Mouse (Mus musculus): ENCODE results near the gene Wdr17. TPM values are rescaled to one million over a fixed set of nuclear protein-coding genes. Genes with fewer than 3 reads are reported as not detected.

The Wdr17 gene
- polyA plus RNA-seq (2015; fragmentation: Nextera tagmentation; extraction: Ambion mirVana) = 0.05 and 0.46 TPM in 2 replicates

DNA sequence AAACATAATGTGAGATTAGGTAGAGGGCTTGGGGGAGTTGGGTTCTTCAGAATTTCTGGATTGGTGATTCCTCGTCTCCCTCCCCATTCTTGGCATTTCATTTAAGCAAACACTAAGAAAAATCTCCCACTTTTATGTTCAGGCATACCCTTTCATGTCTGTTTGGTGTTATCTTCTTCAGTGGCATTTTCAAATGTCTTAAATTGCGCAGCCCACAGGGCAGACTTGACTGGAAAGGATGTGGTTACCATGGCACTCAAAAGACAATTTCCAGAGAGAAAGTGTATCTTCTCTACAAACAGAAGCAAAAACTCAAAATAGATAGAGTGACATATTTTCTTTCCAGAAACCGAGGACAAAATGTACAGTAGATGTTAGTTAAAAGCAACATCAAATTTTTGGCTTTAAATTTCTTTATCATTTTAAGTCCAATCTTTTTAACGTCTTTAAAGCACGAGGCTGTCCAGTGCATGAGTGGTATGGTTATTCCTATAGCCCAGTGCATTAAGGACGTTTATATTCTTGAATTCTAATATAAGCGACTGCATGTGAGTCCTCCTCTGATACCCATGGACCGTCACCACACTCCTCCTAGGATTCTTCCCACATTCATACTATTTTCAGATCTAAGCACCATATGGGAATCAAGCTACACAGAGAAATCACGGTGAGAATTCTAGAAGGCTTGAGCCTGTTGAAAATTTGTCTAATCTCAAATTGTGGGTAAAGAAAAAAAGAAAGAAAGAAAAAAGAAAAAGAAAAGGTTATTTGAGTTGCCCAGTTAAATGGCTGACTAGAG lies at the start of gene Wdr17:
Wdr17 (minus strand) TSS at position 198 of the 799 bp plus-strand sequence.
- H3K36me3 ChIP-seq = no peaks in the 10 kb centered on the region
- H3K9me3 ChIP-seq = no peaks in the 10 kb centered on the region
- H3K27me3 ChIP-seq (replicated peaks) = no peaks in the 10 kb centered on the region
- WGBS = 71% methylated on average over 9 of the region's 9 CpGs
- no peak within 1 kb of the TSS for H3K4me3 ChIP-seq
- peak within 1 kb of the TSS; percentile 30; the same call in 1 of the 2 replicates for H3K27ac ChIP-seq (replicated peaks)
- ATAC-seq (ENCODE audit: extremely low read depth, insufficient number of reproducible peaks, low FRiP score, low TSS enrichment) = no peak
- H3K4me2 ChIP-seq = no peak within 1 kb of the TSS
- H3K4me1 ChIP-seq = 0 out of 2 replicates have a peak, but pooled peaks cover 4% of the 10 kb centered on the region
- H3K9ac ChIP-seq = no peak within 1 kb of the TSS

DNA sequence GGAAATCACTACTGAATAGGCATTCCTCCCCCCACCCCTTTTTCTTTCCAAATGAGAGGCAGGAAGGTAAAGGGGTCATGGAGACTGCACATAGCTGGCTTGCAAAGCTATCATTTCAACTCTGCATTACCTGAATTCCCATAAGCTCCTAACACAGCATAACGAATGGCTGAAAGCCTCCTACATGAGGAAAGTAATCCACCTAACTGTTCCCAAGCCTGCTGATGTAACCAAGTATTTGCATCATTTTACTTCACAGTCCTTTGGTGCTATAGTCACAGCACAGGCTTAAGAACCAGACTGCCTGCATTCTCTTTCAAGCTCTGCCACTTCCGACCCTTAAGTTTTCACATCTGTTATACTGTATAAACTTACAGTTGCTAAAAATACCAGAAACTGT lies 45.3 kb upstream of the Wdr17 start:
- Histone ChIP-seq H3K36me3 (no peaks in the 10 kb centered on the region), H3K4me2 (no peak overlapping the region), H3K27me3 (replicated peaks) (no peaks in the 10 kb centered on the region), H3K4me3 (no peak overlapping the region), H3K9me3 (no peaks in the 10 kb centered on the region), H3K9ac (no peak overlapping the region), H3K27ac (replicated peaks) (no peak overlapping the region), H3K4me1 (no peaks in the 10 kb centered on the region)
- WGBS = 55% methylated on average over 2 of the region's 2 CpGs
- no peak for ATAC-seq (ENCODE audit: extremely low read depth, insufficient number of reproducible peaks, low FRiP score, low TSS enrichment)

DNA sequence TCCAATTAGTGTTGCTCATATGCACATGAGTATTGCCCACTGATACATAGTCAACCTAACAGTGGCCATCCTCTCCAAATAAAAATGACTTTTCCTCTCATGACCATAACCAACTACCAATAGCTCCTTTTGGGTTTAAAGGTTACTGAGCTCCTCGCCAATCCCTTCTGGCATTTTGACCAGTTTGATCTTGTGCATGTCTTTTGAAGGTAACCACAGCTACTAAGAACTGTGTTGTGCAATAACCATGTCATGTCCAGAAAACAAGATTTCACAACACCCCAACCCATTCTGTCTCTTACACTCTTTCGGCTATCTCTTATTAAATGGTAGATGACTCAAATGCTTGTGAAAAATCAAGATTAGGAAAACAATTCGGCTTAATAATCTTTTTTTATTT lies 38.0 kb upstream of the Wdr17 start:
- H3K4me3 ChIP-seq = no peak overlapping the region
- H3K4me2 ChIP-seq = no peak overlapping the region
- WGBS = 74% methylated on average over 3 of the region's 3 CpGs

DNA sequence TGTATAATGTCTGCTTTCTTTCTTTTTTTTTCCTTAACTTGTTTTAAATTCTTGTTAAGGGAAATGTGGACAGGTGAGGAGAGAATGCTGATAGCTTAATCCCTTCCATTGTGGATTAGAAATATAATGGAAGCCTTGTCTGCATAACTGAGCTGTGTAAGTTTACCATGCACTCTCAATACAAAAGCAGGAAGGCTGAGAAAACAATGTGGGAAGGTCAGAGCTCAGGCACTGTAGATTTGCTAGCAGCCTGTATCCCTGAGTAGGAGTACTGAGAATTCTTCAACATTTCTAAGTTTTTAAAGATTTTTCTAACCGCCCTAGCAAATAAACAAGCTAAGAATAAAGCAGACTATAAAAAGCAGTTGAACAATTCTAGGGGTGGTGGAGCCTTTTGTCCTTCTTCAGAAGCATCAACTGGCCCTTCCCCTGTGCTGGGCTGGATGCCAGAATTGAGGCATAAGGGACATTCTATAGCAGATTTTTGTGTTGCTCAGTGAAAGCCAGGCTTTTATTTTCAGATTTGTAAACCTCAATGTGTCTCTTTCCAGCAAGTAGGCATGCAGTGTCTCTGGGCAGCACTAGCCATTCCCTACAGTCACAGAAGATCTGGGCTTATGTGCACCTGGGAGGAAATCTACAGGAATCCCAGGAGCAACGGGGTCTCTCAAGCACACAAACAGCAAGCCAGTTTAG lies 35.3 kb upstream of the Wdr17 start:
- no peak for ATAC-seq (ENCODE audit: extremely low read depth, insufficient number of reproducible peaks, low FRiP score, low TSS enrichment)
- no peaks in the 10 kb centered on the region for H3K27me3 ChIP-seq (replicated peaks)
- H3K9ac ChIP-seq = no peak overlapping the region
- H3K4me1 ChIP-seq = peaks cover 5% of the 10 kb centered on the region; the same call in 1 of the 2 replicates
- H3K9me3 ChIP-seq = no peaks in the 10 kb centered on the region
- no peaks in the 10 kb centered on the region for H3K36me3 ChIP-seq
- 45% methylated on average over 2 of the region's 2 CpGs for WGBS
- no peak overlapping the region for H3K4me3 ChIP-seq
- no peak overlapping the region for H3K27ac ChIP-seq (replicated peaks)
- no peak overlapping the region for H3K4me2 ChIP-seq

More for the DNA sequence above, 38.0 kb upstream of the Wdr17 start:
- no peak overlapping the region for H3K9ac ChIP-seq
- no peak overlapping the region for H3K27ac ChIP-seq (replicated peaks)
- peaks cover 5% of the 10 kb centered on the region; the same call in 1 of the 2 replicates for H3K4me1 ChIP-seq
- no peaks in the 10 kb centered on the region for H3K36me3 ChIP-seq
- no peak for ATAC-seq (ENCODE audit: extremely low read depth, insufficient number of reproducible peaks, low FRiP score, low TSS enrichment)
- no peaks in the 10 kb centered on the region for H3K9me3 ChIP-seq
- H3K27me3 ChIP-seq (replicated peaks) = no peaks in the 10 kb centered on the region

DNA sequence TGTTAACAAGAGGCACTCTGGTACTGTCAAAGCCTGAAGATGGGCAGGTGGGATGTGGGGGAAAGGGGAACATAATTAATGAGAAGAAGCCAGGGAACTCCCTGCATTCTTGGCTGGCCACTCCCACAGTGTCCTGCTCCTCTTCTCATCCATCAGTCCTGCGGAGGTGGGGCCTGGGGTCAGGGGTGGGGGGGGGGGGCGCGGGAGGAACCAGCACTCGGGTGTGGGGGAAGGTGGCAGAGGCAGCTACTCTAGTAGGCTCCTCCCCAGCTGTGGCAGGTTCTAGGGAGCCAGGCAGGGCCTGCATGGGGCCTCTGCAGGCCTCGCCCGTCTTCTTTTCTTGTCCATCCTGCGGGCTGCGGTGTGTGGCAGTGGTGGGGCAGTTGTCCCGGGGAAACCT lies 30.7 kb upstream of the Wdr17 start:
- WGBS = 56% methylated on average over 9 of the region's 9 CpGs
- Histone ChIP-seq H3K36me3 (no peaks in the 10 kb centered on the region), H3K9ac (no peak overlapping the region), H3K4me3 (no peak overlapping the region), H3K4me1 (peaks cover 5% of the 10 kb centered on the region; the same call in 1 of the 2 replicates), H3K27ac (replicated peaks) (no peak overlapping the region), H3K27me3 (replicated peaks) (no peaks in the 10 kb centered on the region), H3K9me3 (no peaks in the 10 kb centered on the region), H3K4me2 (no peak overlapping the region)
- no peak for ATAC-seq (ENCODE audit: extremely low read depth, insufficient number of reproducible peaks, low FRiP score, low TSS enrichment)

DNA sequence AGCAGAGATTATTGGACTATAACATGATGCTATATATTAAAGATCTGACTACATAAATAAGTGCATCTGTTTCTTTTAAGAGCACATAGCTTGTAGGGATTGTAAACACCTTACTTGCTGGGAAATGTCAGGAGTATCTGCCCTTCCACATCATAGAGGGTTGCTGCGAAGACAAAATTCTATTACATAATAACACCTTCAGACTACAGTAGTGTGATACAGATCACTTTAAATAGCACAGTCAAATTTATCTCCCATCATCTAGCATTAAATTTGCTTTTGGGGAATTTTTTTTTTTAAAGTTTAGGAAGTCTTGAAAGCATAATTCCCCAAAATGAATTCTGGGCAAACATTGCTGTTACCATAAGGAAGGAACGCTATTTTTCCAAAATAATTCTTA lies 25.9 kb upstream of the Wdr17 start:
- no peak overlapping the region for H3K4me2 ChIP-seq
- H3K4me1 ChIP-seq = no peaks in the 10 kb centered on the region
- H3K9ac ChIP-seq = no peak overlapping the region
- no peak overlapping the region for H3K4me3 ChIP-seq
- no peak for ATAC-seq (ENCODE audit: extremely low read depth, insufficient number of reproducible peaks, low FRiP score, low TSS enrichment)
- H3K27me3 ChIP-seq (replicated peaks) = no peaks in the 10 kb centered on the region
- no peak overlapping the region for H3K27ac ChIP-seq (replicated peaks)
- H3K9me3 ChIP-seq = no peaks in the 10 kb centered on the region
- H3K36me3 ChIP-seq = no peaks in the 10 kb centered on the region
- WGBS = 89% methylated on average over 2 of the region's 2 CpGs

DNA sequence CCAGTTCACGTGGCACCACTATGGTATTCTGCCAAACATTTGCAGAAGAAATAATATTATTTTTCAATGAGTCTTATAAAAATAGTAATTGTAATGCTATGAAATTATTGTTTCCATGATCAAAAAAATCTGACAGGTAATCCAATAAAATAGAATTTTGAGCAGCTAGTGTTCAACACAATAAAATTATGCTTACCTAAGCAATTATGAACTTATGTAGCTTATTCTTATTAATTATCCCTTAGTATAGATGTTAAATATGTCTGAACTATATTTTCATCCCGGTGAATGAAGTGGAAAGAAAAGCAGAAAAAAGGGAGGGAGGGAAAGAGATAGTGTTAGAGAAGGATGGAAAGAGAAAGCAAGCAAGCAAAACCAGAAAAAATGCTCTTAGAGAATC lies 12.5 kb upstream of the Wdr17 start:
- H3K4me1 ChIP-seq = no peaks in the 10 kb centered on the region
- no peak overlapping the region for H3K4me3 ChIP-seq
- H3K9ac ChIP-seq = no peak overlapping the region
- H3K27ac ChIP-seq (replicated peaks) = no peak overlapping the region
- H3K27me3 ChIP-seq (replicated peaks) = no peaks in the 10 kb centered on the region
- 81% methylated on average over 2 of the region's 2 CpGs for WGBS
- H3K4me2 ChIP-seq = no peak overlapping the region
- H3K36me3 ChIP-seq = no peaks in the 10 kb centered on the region
- no peaks in the 10 kb centered on the region for H3K9me3 ChIP-seq
- ATAC-seq (ENCODE audit: extremely low read depth, insufficient number of reproducible peaks, low FRiP score, low TSS enrichment) = no peak

DNA sequence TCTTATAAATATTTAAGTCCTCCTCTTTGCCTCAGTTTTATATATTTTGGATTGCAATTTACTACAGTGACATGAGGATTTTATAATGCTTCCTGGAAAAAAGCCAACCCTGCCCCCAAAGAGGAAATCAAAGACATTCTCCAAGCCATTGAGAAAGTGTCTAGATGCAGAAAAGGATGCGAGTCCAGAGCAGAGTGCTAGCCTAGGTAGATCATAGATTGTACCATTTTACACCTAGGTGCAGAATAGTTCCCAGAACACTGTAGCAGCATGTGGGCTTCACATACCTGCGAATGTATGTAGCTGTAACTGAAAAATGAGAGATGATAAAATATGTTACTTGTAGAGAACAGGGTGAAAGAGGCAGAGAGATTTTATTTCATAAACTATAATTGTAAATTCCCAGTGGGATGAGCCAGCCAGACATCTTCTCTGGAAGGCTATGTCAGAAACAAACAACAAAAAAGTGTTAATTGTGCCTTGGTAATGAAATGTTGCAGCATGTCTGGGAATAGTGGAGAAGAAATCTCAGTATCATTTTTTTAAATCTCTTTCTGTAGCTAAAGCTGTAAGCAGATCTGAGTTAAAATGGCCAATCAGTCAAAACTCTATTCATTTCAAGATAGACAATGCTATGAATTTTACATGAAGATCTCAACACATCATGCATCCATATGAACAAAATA lies 7.8 kb upstream of the Wdr17 start:
- no peak overlapping the region for H3K9ac ChIP-seq
- no peaks in the 10 kb centered on the region for H3K36me3 ChIP-seq
- no peak overlapping the region for H3K4me2 ChIP-seq
- H3K9me3 ChIP-seq = no peaks in the 10 kb centered on the region
- no peak overlapping the region for H3K4me3 ChIP-seq
- H3K4me1 ChIP-seq = no peaks in the 10 kb centered on the region
- 64% methylated on average over 2 of the region's 2 CpGs for WGBS
- H3K27me3 ChIP-seq (replicated peaks) = no peaks in the 10 kb centered on the region
- no peak overlapping the region for H3K27ac ChIP-seq (replicated peaks)
- no peak for ATAC-seq (ENCODE audit: extremely low read depth, insufficient number of reproducible peaks, low FRiP score, low TSS enrichment)

DNA sequence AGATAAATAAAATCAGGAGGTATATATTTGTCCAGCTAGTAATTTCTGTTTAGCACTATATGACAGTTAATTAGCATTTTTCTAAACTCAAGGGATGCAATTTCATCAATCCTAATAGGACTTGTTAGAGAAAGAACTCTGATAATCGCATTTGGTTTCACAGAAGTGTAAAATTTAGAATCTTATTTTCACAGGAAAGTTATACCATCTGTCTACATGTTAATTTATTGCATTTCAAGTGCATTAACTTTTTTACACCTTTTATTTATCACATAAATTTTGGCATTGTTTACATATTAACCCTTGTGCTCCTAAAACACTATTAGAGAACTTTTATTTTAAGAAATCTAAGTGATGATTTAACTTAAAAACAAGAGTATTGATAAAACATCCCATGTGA lies 7.2 kb upstream of the Wdr17 start:
- no peak overlapping the region for H3K9ac ChIP-seq
- H3K9me3 ChIP-seq = no peaks in the 10 kb centered on the region
- WGBS = 62% methylated on average over 1 of the region's 1 CpGs
- no peak overlapping the region for H3K27ac ChIP-seq (replicated peaks)
- no peak for ATAC-seq (ENCODE audit: extremely low read depth, insufficient number of reproducible peaks, low FRiP score, low TSS enrichment)
- H3K36me3 ChIP-seq = no peaks in the 10 kb centered on the region
- no peak overlapping the region for H3K4me2 ChIP-seq
- no peaks in the 10 kb centered on the region for H3K27me3 ChIP-seq (replicated peaks)
- no peaks in the 10 kb centered on the region for H3K4me1 ChIP-seq
- no peak overlapping the region for H3K4me3 ChIP-seq

DNA sequence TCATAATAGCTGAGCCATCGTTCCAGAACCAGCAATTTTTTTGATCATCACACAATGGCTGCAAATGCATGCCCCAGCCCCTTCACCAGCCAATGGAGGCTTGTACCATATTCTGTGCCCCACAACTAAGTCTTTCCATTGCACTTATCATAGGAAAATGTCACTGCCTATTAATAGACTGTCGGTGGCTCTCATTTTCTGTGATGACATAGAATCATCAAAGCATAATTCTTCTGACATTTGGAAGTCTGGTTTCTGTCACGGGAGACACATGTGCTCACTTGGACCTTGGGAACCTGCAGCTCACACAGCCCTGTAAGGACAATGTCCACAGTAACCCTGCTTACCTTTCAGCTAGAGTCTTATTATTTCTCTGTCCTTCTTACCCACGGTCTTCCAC lies 424 bp downstream of the Wdr17 start:
- Histone ChIP-seq H3K9ac (no peak overlapping the region), H3K4me3 (no peak overlapping the region), H3K9me3 (no peaks in the 10 kb centered on the region), H3K4me2 (no peak overlapping the region), H3K36me3 (no peaks in the 10 kb centered on the region), H3K27me3 (replicated peaks) (no peaks in the 10 kb centered on the region), H3K4me1 (0 out of 2 replicates have a peak, but pooled peaks cover 4% of the 10 kb centered on the region), H3K27ac (replicated peaks) (peak overlapping the region; percentile 30; the same call in 1 of the 2 replicates)
- ATAC-seq (ENCODE audit: extremely low read depth, insufficient number of reproducible peaks, low FRiP score, low TSS enrichment) = no peak
- WGBS = 48% methylated on average over 4 of the region's 4 CpGs

DNA sequence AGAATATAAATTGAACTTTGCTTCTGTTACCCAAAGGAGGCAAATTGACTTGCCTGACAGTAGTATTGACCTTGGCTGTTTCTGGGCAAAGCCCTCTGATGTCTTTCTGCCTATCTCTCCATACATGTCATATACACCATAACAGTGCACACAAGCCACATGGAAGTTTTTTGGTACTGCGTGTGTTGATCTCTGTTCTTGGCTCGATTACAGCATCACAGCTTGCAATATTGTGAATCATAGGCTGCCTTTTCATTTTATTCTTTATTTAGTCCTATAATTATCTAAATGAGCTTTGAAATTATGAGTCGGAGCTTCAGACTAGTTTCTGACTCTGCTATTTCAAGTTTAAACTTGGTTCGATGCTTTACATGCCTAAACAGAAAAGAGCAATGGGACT lies 10.5 kb downstream of the Wdr17 start:
- Histone ChIP-seq H3K27ac (replicated peaks) (no peak overlapping the region), H3K4me2 (no peak overlapping the region), H3K4me3 (no peak overlapping the region), H3K36me3 (no peaks in the 10 kb centered on the region), H3K9ac (no peak overlapping the region), H3K4me1 (no peaks in the 10 kb centered on the region), H3K27me3 (replicated peaks) (no peaks in the 10 kb centered on the region), H3K9me3 (no peaks in the 10 kb centered on the region)
- WGBS = 80% methylated on average over 4 of the region's 4 CpGs
- no peak for ATAC-seq (ENCODE audit: extremely low read depth, insufficient number of reproducible peaks, low FRiP score, low TSS enrichment)

Data from heart, embryonic 13.5 days (tissue).